Mouse (Mus musculus): ENCODE results near the gene C2cd4c. TPM values are rescaled to one million over a fixed set of nuclear protein-coding genes. Genes with fewer than 3 reads are reported as not detected.

C2cd4c gene
- polyA plus RNA-seq, 1 experiment, result not detected

DNA sequence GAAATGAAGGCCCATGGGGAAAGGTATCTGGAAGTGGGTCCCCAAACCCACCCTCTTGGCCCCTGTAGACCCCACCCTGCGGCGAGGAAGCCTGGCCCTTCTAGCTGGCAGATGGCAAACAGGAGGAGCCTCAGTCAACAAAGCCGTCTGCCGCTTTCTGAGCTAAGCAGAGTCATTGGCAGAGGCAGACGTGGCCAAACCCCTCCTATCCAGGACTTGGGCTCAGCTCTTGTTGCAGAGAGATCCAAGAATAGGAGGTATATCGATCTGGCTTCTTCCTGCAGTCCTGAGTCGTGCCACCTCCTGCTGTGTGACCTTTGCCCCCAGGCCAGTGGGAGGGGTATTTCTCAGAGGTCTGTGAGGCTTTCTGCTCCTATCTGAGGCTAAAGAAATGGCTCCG lies 2.0 kb upstream of the C2cd4c start:
- Histone ChIP-seq H3K4me1 (ENCODE audit: control insufficient read depth) (peaks cover 9% of the 10 kb centered on the region), H3K36me3 (ENCODE audit: control insufficient read depth) (no peaks in the 10 kb centered on the region), H3K27me3 (ENCODE audit: control insufficient read depth) (peaks cover 35% of the 10 kb centered on the region), H3K4me3 (replicated peaks) (no peak overlapping the region), H3K9me3 (ENCODE audit: control insufficient read depth, low read length) (no peaks in the 10 kb centered on the region)
- TF ChIP-seq GATA1 (IDR thresholded peaks at IDR 0.05; ENCODE audit: low read length) (no peak), TAL1 (IDR thresholded peaks at IDR 0.05; ENCODE audit: low read length) (no peak)

DNA sequence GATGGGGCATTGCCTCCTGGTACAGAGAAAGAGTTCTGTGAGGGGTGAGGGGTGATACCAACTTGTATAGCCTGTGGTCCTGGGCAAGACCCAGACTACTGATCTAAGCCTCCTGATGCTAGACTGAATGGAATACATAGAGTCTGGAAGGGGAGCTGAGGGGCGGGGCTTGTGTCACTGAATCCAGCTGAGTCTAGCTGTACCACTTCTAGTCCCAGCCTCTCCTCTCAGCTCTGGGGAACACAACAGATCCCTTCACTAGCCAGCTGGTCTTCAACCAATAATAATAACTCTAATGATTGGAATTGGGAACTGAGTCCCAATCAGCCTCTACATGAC lies 449 bp upstream of the C2cd4c start:
- Histone ChIP-seq H3K36me3 (ENCODE audit: control insufficient read depth) (no peaks in the 10 kb centered on the region), H3K9me3 (ENCODE audit: control insufficient read depth, low read length) (no peaks in the 10 kb centered on the region), H3K4me3 (replicated peaks) (no peak overlapping the region), H3K27me3 (ENCODE audit: control insufficient read depth) (peaks cover 37% of the 10 kb centered on the region), H3K4me1 (ENCODE audit: control insufficient read depth) (peaks cover 9% of the 10 kb centered on the region)
- TF ChIP-seq TAL1 (IDR thresholded peaks at IDR 0.05; ENCODE audit: low read length), result no peak
- TF ChIP-seq GATA1 (IDR thresholded peaks at IDR 0.05; ENCODE audit: low read length), result no peak

DNA sequence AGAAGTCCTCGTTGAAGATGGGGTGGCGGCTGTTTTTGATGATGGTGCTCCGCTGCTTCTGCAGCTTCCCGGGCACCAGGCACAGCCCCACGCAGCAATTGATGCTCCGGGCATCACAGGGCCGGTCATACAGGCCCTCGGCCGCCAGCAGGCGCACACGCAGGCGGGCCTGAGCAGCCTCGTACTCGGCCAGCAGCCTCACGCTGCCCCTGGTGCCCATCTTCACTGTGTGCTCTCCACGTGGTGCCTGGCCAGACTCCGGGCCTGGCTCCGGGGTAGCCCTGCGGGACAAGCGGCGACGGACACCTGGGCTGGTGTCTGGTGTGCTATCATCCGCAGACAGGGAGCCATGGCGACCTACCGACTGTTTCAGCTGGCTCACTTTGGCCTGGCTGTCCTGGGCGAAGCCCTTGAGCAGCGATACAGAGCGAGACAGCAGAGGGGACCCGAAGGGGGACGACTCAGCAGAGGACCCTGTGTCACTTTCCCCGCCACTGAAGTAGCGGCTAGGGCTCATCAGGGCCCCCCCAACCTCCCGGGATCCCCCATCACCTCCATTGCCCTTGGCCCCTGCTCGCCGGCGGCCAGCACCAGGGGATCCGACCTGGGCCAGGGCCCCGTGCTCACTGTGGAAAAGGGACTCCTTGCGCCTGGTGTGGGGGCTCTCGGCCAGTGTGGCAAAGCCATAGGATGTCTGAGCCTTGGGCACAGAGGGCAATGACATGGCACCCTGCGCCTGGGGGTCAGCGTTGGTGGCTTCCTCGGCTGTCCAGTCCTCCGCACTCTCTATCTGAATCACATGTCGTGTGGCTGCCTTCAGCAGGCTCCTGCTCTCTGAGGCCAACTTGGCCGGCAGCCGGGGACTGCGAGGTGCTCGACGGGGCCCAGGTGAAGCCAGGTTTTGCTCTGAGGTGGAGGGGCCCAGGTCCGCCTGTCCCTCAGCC lies 1.4 kb downstream of the C2cd4c start:
- Histone ChIP-seq H3K36me3 (ENCODE audit: control insufficient read depth) (no peaks in the 10 kb centered on the region), H3K4me3 (replicated peaks) (no peak overlapping the region), H3K27me3 (ENCODE audit: control insufficient read depth) (peaks cover 37% of the 10 kb centered on the region), H3K9me3 (ENCODE audit: control insufficient read depth, low read length) (no peaks in the 10 kb centered on the region), H3K4me1 (ENCODE audit: control insufficient read depth) (peaks cover 11% of the 10 kb centered on the region)
- no peak for TF ChIP-seq GATA1 (IDR thresholded peaks at IDR 0.05; ENCODE audit: low read length)
- no peak for TF ChIP-seq TAL1 (IDR thresholded peaks at IDR 0.05; ENCODE audit: low read length)

DNA sequence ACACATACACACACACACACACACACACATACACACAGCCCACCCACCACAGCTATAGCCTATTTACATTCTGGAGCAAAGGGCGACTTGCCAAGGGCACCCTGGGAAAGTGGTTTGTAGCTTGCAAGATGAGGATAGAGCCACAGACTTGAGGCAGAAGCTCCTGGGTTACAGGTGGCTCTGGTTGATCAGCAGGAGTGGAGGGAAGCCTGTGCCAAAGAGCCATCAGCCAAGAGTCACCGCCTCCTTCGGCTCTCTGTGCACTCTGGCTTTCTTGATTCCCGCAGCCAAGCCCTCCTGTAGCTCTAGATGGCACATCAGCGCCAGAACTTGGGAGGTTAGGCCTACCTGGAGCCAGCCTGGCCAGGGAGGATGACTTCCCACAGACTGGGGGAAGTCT lies 2.5 kb downstream of the C2cd4c start:
- Histone ChIP-seq H3K9me3 (ENCODE audit: control insufficient read depth, low read length) (no peaks in the 10 kb centered on the region), H3K27me3 (ENCODE audit: control insufficient read depth) (peaks cover 37% of the 10 kb centered on the region), H3K4me3 (replicated peaks) (no peak overlapping the region), H3K4me1 (ENCODE audit: control insufficient read depth) (peaks cover 11% of the 10 kb centered on the region), H3K36me3 (ENCODE audit: control insufficient read depth) (no peaks in the 10 kb centered on the region)
- TF ChIP-seq TAL1 (IDR thresholded peaks at IDR 0.05; ENCODE audit: low read length) (no peak), GATA1 (IDR thresholded peaks at IDR 0.05; ENCODE audit: low read length) (no peak)

DNA sequence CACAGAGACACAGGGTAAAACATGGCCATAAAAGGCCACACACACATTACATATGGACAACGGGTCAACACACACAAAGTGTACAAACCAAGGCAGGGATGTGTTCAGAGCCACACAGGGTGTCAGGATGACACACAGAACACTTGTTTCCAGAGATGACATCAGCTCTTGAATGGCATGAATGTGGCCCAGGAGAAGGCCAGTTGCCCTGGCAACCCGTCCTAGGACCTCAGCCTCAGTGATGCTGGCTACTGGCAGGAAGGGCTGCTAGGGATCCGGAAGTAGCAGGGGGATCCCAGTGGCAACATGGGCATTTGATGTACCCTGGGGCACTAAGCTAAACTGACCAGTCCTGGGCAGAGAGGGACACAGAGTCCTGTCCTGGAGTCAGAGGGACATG lies 4.5 kb downstream of the C2cd4c start:
- TF ChIP-seq GATA1 (IDR thresholded peaks at IDR 0.05; ENCODE audit: low read length), result no peak
- no peak for TF ChIP-seq TAL1 (IDR thresholded peaks at IDR 0.05; ENCODE audit: low read length)
- peaks cover 34% of the 10 kb centered on the region for H3K27me3 ChIP-seq (ENCODE audit: control insufficient read depth)
- H3K9me3 ChIP-seq (ENCODE audit: control insufficient read depth, low read length), result no peaks in the 10 kb centered on the region
- H3K36me3 ChIP-seq (ENCODE audit: control insufficient read depth), result no peaks in the 10 kb centered on the region
- H3K4me1 ChIP-seq (ENCODE audit: control insufficient read depth), result peaks cover 11% of the 10 kb centered on the region
- no peak overlapping the region for H3K4me3 ChIP-seq (replicated peaks)

DNA sequence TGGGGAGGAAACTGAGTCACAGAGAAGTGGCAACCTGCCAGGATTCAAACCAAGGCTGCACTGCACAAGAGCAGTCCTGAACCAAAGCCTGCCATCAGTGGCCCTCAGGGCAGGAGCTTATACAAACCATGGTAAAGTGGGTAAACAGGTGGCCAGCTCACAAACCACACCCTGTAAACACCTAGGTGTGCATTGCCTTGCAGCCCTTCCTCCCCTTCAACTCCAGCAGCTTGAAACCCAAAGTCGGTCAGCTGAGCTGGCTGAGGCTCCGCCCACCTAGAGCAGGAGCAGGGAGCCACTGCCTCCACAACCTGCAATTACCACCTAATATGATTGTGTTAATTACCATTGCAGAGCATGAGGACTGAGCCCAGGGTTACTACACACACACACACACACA lies 5.9 kb downstream of the C2cd4c start:
- Histone ChIP-seq H3K4me3 (replicated peaks) (no peak overlapping the region), H3K36me3 (ENCODE audit: control insufficient read depth) (no peaks in the 10 kb centered on the region), H3K9me3 (ENCODE audit: control insufficient read depth, low read length) (no peaks in the 10 kb centered on the region), H3K4me1 (ENCODE audit: control insufficient read depth) (peaks cover 2% of the 10 kb centered on the region; the same call in 1 of the 2 replicates), H3K27me3 (ENCODE audit: control insufficient read depth) (peaks cover 20% of the 10 kb centered on the region)
- TF ChIP-seq TAL1 (IDR thresholded peaks at IDR 0.05; ENCODE audit: low read length), result no peak
- TF ChIP-seq GATA1 (IDR thresholded peaks at IDR 0.05; ENCODE audit: low read length), result no peak

DNA sequence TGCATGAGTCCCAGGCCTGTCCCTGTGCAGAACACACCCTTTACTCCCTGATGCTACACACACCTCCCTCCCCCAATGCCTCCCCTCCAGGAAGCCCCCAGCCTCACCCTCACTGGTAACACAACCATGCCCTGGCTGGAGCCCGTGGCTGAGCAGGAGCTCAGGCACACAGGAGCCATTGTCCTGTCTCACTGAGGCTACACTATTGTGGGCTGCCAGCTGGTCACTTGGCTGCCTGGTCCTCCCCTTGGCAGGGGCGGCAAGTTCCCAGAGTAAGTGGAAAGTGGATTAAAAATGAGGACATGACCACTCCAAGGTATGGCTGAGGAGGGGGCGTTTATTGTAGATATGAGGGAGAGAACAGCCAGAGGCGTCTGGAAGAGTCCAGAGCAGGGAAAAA lies 7.3 kb downstream of the C2cd4c start:
- peaks cover 8% of the 10 kb centered on the region for H3K27me3 ChIP-seq (ENCODE audit: control insufficient read depth)
- no peaks in the 10 kb centered on the region for H3K36me3 ChIP-seq (ENCODE audit: control insufficient read depth)
- peaks cover 2% of the 10 kb centered on the region; the same call in 1 of the 2 replicates for H3K4me1 ChIP-seq (ENCODE audit: control insufficient read depth)
- H3K9me3 ChIP-seq (ENCODE audit: control insufficient read depth, low read length), result no peaks in the 10 kb centered on the region
- no peak overlapping the region for H3K4me3 ChIP-seq (replicated peaks)
- TF ChIP-seq GATA1 (IDR thresholded peaks at IDR 0.05; ENCODE audit: low read length) (no peak), TAL1 (IDR thresholded peaks at IDR 0.05; ENCODE audit: low read length) (no peak)

DNA sequence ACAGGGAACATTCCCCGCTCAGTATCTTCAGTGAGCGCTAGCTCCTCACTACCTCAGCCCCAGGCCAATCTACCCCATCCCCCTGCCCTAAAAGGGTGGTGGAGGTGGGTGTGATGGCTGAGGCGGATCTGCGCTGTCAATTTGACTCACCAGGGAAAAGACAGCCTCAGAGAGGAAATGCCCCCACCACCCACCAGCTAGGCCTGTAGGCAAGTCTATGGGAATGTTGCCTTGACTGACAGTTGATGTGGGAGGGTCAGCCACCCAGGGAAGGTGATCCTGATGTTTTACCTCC lies 15.9 kb downstream of the C2cd4c start:
- no peak for TF ChIP-seq GATA1 (IDR thresholded peaks at IDR 0.05; ENCODE audit: low read length)
- no peak for TF ChIP-seq TAL1 (IDR thresholded peaks at IDR 0.05; ENCODE audit: low read length)
- no peak overlapping the region for H3K4me3 ChIP-seq (replicated peaks)
- no peaks in the 10 kb centered on the region for H3K4me1 ChIP-seq (ENCODE audit: control insufficient read depth)
- no peaks in the 10 kb centered on the region for H3K9me3 ChIP-seq (ENCODE audit: control insufficient read depth, low read length)
- H3K36me3 ChIP-seq (ENCODE audit: control insufficient read depth), result no peaks in the 10 kb centered on the region
- peaks cover 4% of the 10 kb centered on the region for H3K27me3 ChIP-seq (ENCODE audit: control insufficient read depth)

DNA sequence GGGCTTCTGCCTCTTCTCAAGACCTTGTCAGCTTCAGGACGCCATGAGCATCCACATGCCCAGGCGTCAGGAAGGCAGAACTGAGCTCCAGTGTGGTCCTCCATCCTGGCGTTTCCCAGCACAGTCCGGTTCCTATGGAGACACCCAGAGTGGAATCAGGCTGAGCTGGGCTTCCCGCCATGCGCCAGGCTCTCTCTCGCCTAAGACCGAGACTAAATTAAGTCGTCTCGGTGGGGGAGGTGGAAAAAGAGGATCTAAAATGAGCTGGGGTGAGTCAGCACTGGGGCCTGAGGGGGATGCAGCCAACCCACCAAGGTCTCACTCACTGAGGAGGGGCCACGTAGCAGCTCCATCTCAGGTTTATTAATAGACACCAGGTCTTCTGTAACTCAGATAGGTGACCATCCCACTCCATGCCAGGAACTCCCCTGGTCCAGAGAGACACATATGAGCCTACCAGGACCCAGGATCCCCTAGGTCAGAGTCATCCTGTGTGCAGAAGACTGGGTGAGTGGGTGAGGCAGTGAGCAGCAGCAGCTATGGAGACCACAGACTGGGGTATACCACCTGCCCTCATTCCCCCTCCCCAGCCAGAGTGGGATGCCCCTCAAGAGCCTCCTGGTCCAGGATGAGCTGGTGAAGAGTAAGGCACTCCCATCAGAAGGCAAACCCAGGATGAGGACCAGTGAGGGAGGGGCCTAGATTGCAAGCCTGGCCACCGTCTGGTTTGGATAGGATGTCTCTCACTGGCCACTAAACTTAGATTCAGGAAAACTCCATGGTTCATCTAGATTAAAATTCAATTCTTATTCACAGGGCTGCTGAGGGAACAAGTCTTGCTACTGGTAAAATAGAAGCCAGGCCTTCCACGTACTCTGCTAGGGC lies 16.5 kb downstream of the C2cd4c start:
- no peak for TF ChIP-seq GATA1 (IDR thresholded peaks at IDR 0.05; ENCODE audit: low read length)
- TF ChIP-seq TAL1 (IDR thresholded peaks at IDR 0.05; ENCODE audit: low read length), result no peak
- Histone ChIP-seq H3K36me3 (ENCODE audit: control insufficient read depth) (no peaks in the 10 kb centered on the region), H3K9me3 (ENCODE audit: control insufficient read depth, low read length) (no peaks in the 10 kb centered on the region), H3K4me1 (ENCODE audit: control insufficient read depth) (no peaks in the 10 kb centered on the region), H3K4me3 (replicated peaks) (no peak overlapping the region), H3K27me3 (ENCODE audit: control insufficient read depth) (peaks cover 4% of the 10 kb centered on the region)

Data from erythroblast, embryonic 14.5 days (primary cell).